Mouse (Mus musculus) hindbrain, embryonic 11.5 days (tissue): ENCODE data around the gene Fip1l1. TPM values are rescaled to one million over a fixed set of nuclear protein-coding genes. Genes with fewer than 3 reads are reported as not detected.

Experiments
- ATAC-seq: fragments of 200-750 bp; cut with Nextera tagmentation; 2 replicates; pipeline ENCODE4 v1.8.0; 2017; ENCODE audit warnings: mild to moderate bottlenecking, moderate TSS enrichment, moderate library complexity; ENCODE audit not compliant: low FRiP score
- DNase-seq: peaks from one replicate; pipeline ENCODE4 v3.0.0-alpha.2; 2015; ENCODE audit warnings: low spot score
- H3K27ac ChIP-seq: fragments of 300-500 bp; sonication (generic); 2 replicates; pipeline ENCODE4 v1.5.1; 2014; ENCODE audit warnings: mild to moderate bottlenecking, low read depth, low read length
- H3K27me3 ChIP-seq: fragments of 300-500 bp; sonication (generic); 2 replicates; pipeline ENCODE4 v1.6.1; 2014; ENCODE audit warnings: mild to moderate bottlenecking, low read length, moderate library complexity, mixed read lengths; ENCODE audit not compliant: control insufficient read depth, insufficient read depth
- H3K36me3 ChIP-seq: fragments of 300-500 bp; sonication (generic); 2 replicates; pipeline ENCODE4 v1.6.1; 2014; ENCODE audit warnings: mild to moderate bottlenecking, low read length, moderate library complexity, mixed read lengths; ENCODE audit not compliant: control insufficient read depth, insufficient read depth
- H3K4me1 ChIP-seq: fragments of 300-500 bp; sonication (generic); replicated peaks from 2 replicates; pipeline ENCODE4 v1.6.1; 2014; ENCODE audit warnings: low read length, mixed read lengths; ENCODE audit not compliant: control insufficient read depth, insufficient read depth
- H3K4me2 ChIP-seq: fragments of 300-500 bp; sonication (generic); replicated peaks from 2 replicates; pipeline ENCODE4 v1.6.1; 2014; ENCODE audit warnings: mild to moderate bottlenecking, low read depth, low read length
- H3K4me3 ChIP-seq: fragments of 300-500 bp; sonication (generic); 2 replicates; pipeline ENCODE4 v1.5.1; 2014; ENCODE audit warnings: low read depth, low read length
- H3K9ac ChIP-seq: fragments of 300-500 bp; sonication (generic); 2 replicates; pipeline ENCODE4 v1.6.1; 2014; ENCODE audit warnings: low read depth, low read length
- H3K9me3 ChIP-seq: fragments of 300-500 bp; sonication (generic); 2 replicates; pipeline ENCODE4 v1.6.1; 2016; ENCODE audit warnings: low read length; ENCODE audit not compliant: control insufficient read depth
- WGBS: fragments of 180-500 bp; shearing (Covaris S2); extraction: QIAGEN DNeasy Blood & Tissue Kit; methylation state at CpG from one replicate; pipeline ENCODE4 v1.1.7; 2014; 5-methylcytosine and 5-hydroxymethylcytosine counted together
- polyA plus RNA-seq: library from polyadenylated mRNA; unstranded; fragments of >200 nt; fragmentation: Nextera tagmentation; extraction: Ambion mirVana; gene quantifications from 2 replicates; pipeline ENCODE4 v1.2.1, GENCODE M21; 2014

The Fip1l1 gene
- 86.8 and 94.1 TPM in 2 replicates for polyA plus RNA-seq

DNA sequence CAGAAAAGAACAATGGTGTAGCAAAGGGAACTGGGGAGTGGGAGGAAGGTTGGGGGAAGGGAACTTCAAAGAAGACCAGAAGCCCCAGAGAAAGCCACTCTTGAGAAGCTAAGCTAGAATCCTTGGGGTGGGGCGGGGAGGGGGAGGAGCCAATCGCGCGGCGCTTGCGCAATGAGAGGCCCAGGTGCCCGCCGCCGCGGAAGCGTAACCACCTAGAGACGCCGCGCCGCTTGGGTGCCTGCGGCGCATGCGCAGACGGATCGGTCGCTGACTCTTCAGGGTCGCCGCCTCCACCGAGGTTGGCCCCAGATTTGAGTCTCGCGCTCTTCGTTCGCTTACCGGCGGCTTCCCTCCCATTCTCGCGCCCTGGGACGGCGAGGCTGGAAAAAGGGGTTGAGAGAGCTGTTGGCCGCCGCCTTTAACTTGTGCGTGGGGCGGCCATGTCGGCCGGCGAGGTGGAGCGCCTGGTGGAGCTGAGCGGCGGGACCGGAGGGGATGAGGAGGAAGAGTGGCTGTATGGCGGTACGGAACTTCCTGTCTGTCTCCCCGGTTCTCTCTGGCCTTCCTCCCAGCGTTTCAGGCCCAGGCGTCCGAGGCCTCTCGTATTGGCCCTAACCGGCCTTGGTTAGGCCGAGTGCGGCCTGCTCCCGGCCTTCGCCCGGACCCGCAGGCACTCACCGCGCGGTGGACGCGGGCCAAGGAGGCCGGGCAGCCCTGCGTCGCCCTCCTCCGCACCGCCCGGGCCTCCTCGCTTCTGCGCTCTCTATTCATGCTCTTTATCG is at the start of gene Fip1l1:
TSS of gene Fip1l1 (plus strand) at position 210 of the 782 bp plus-strand sequence.
- H3K9ac ChIP-seq = peak within 1 kb of the TSS; percentile 69
- no peaks in the 10 kb centered on the region for H3K9me3 ChIP-seq
- H3K27me3 ChIP-seq = no peaks in the 10 kb centered on the region
- H3K36me3 ChIP-seq = no peaks in the 10 kb centered on the region
- peak within 1 kb of the TSS; percentile 88 for H3K4me3 ChIP-seq
- WGBS = 1% methylated on average over 68 of the region's 73 CpGs
- peaks cover 5% of the 10 kb centered on the region; the same call in 1 of the 2 replicates for H3K4me1 ChIP-seq
- DNase-seq (peak; percentile 98), ATAC-seq (peak; percentile 91)
- H3K27ac ChIP-seq = peak within 1 kb of the TSS; percentile 91
- H3K4me2 ChIP-seq = peak within 1 kb of the TSS; percentile 55

DNA sequence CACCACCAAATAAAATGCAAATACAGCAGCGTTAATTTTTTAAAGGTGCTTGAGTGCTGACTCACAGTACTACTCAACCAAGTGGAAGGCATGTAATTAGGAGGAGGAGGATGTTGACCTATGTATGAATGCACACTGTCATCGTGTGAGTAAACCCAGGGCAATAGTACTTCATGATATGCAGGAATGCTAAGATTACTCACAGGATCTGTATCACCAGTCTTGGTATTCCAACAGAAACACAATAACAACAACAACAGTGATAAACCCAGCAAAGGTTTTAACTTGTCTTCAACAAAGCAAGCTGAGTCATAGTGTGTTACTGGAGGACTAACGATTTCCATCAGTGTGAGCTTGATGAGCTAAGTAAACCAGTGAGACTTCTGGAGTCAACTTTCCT is 42.5 kb upstream of the Fip1l1 start:
- no peaks in the 10 kb centered on the region for H3K36me3 ChIP-seq
- 91% methylated on average over 3 of the region's 3 CpGs for WGBS
- no peaks in the 10 kb centered on the region for H3K4me1 ChIP-seq

DNA sequence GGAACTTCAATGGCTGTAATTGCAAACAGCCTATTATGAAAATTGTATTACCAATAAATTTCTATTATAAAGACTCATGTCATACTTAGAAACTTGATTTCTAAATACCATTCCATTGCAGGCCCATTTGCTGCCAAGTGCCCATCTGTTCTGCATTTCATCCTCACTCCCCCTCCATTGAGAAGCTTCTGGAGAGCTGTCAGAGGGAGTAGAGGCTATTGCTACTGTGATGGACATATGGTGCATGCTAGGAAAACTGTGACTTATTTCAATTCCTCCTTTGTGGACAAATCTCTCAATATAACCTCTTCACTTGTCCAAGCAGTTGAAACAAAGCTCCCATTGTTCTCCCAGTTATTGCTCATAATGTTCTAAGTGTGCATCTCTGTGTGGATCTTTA is 23.6 kb upstream of the Fip1l1 start:
- DNase-seq (no peak), ATAC-seq (no peak)
- Histone ChIP-seq H3K4me3 (no peak overlapping the region), H3K27ac (no peak overlapping the region), H3K27me3 (no peaks in the 10 kb centered on the region), H3K4me1 (no peaks in the 10 kb centered on the region), H3K36me3 (no peaks in the 10 kb centered on the region), H3K4me2 (no peak overlapping the region), H3K9me3 (no peaks in the 10 kb centered on the region), H3K9ac (no peak overlapping the region)

More for the DNA sequence above, 42.5 kb upstream of the Fip1l1 start:
- H3K27ac ChIP-seq = no peak overlapping the region
- H3K9ac ChIP-seq = no peak overlapping the region
- H3K9me3 ChIP-seq = no peaks in the 10 kb centered on the region
- ATAC-seq (no peak), DNase-seq (no peak)
- no peak overlapping the region for H3K4me3 ChIP-seq
- no peaks in the 10 kb centered on the region for H3K27me3 ChIP-seq
- H3K4me2 ChIP-seq = no peak overlapping the region

DNA sequence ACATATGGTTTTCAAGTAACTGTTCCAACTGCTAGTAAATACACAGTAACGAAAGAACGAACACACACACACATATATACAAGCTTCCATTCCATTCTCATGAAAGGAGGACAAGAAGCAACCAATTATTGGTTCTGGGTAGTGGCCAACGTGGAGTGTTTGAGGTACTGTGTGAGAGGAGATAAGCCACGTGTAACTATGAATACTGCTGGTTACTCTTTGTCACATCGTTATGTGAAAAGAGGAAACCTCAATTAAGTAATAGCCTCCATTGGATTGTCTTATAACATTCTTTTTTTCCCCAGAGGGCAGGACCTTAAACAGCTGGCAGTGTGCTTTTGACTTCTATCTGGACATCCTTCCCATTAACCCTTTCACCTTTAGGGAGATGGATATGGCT is 8.2 kb upstream of the Fip1l1 start:
- Histone ChIP-seq H3K9ac (no peak overlapping the region), H3K4me1 (peaks cover 5% of the 10 kb centered on the region; the same call in 1 of the 2 replicates), H3K4me3 (no peak overlapping the region), H3K4me2 (no peak overlapping the region), H3K27ac (no peak overlapping the region), H3K27me3 (no peaks in the 10 kb centered on the region), H3K36me3 (no peaks in the 10 kb centered on the region), H3K9me3 (no peaks in the 10 kb centered on the region)
- no peak for ATAC-seq
- DNase-seq = no peak
- WGBS = 85% methylated on average over 5 of the region's 5 CpGs

DNA sequence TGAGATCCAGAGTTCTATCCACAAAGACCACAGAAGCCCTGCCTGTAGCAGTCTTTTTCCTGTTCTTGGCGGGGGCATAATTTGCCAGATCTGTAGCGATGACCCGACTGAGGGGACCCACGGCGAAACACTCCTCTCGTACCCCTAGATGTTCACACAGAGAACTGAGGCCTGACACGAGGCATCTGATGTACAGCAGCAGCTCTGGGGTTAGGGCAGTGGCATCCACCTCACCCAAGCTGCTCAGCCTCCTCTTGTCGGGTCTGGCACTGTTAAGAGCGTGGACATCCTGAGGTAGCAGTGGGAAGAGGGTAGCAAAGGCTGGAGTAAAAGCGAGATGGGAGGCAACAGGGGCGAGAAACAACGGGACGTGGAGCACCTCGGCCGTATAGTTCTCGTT is 4.5 kb upstream of the Fip1l1 start:
- H3K27me3 ChIP-seq = no peaks in the 10 kb centered on the region
- DNase-seq (no peak), ATAC-seq (no peak)
- H3K9ac ChIP-seq = peak overlapping the region; percentile 54
- peak overlapping the region; percentile 71 for H3K4me3 ChIP-seq
- WGBS = 28% methylated on average over 16 of the region's 16 CpGs
- H3K27ac ChIP-seq = no peak overlapping the region
- peaks cover 5% of the 10 kb centered on the region; the same call in 1 of the 2 replicates for H3K4me1 ChIP-seq
- peak overlapping the region; percentile 95 for H3K4me2 ChIP-seq
- no peaks in the 10 kb centered on the region for H3K36me3 ChIP-seq
- no peaks in the 10 kb centered on the region for H3K9me3 ChIP-seq

DNA sequence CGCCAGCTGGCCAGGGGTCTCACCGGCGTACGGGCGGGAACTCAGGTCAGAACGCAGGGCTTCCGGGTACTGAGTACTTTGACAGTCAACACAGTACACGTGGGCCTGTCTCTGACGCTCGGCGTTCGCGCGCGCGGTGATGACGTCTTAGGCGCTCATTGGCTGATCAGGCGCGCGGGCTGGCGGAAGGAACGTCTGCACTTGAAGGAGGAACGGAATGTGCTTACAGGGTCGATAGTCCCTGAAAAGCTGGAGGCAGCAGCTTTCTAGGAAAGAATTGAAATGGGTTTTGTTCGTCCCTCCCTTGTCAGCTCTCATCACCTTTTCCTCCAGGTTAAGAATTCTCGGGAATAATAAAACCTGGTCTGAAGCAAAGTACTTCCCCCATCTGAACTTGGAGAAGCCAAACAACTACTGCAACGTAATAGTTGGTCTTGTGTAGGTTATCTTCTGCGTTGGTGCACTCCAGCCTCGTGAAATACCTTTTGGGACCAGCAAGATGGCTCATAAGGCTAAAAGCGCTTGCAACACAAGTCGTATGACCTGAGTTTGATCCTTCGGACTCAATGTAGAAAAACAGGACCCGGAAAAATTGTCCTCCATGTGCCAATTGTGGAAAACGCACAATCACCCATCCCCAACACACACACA is 3.5 kb upstream of the Fip1l1 start, which contains the start of gene Scfd2:
TSS of gene Scfd2 (minus strand) at position 130 of the 651 bp plus-strand sequence.
- no peak within 1 kb of the TSS for H3K27ac ChIP-seq
- WGBS = 7% methylated on average over 35 of the region's 35 CpGs
- no peaks in the 10 kb centered on the region for H3K27me3 ChIP-seq
- no peaks in the 10 kb centered on the region for H3K36me3 ChIP-seq
- peak within 1 kb of the TSS; percentile 54 for H3K9ac ChIP-seq
- peak within 1 kb of the TSS; percentile 71 for H3K4me3 ChIP-seq
- ATAC-seq = peak; percentile 83
- peak within 1 kb of the TSS; percentile 95 for H3K4me2 ChIP-seq
- peak; percentile 99 for DNase-seq
- peaks cover 5% of the 10 kb centered on the region; the same call in 1 of the 2 replicates for H3K4me1 ChIP-seq
- no peaks in the 10 kb centered on the region for H3K9me3 ChIP-seq

DNA sequence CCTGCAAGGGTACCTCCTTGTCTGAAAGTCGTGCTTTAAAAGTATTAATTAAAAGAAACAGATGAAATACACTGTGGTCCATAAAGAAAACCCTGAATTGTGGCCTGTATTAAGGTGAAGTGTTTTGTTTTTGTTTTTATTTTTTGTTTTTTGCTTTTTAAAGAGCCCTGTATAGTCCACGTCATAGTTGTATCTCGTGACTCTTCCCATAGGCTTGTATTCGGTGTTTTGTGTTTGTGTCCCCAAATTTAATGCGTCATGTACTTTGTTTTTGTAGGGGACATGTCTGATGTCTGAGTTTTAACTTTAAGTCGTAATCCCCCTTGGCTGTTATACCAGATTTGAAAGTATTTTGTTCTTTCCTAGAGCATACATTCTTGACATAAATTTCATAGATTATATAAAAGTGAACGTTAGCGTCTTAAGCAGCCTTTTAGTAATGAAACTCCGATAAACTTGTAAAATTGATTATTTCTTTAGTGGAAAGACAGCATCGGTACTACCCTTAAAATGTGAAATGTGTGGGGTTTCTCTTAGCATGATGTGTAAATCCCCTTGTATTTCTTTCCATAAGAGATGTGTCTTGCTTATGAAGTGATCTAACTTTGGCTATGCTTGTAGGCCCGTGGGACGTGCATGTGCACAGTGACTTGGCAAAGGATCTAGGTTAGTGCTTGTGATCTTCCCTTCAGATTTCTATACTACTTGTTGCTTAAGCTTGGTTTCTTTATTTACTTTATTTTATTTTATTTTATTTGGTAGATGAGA is 1.1 kb downstream of the Fip1l1 start:
- Histone ChIP-seq H3K27ac (no peak overlapping the region), H3K9ac (peak overlapping the region; percentile 69), H3K36me3 (no peaks in the 10 kb centered on the region), H3K4me2 (peak overlapping the region; percentile 55), H3K9me3 (no peaks in the 10 kb centered on the region), H3K4me3 (peak overlapping the region; percentile 88), H3K4me1 (no peaks in the 10 kb centered on the region; the same call in 1 of the 2 replicates), H3K27me3 (no peaks in the 10 kb centered on the region)
- DNase-seq (no peak), ATAC-seq (no peak)
- WGBS = 54% methylated on average over 12 of the region's 12 CpGs

DNA sequence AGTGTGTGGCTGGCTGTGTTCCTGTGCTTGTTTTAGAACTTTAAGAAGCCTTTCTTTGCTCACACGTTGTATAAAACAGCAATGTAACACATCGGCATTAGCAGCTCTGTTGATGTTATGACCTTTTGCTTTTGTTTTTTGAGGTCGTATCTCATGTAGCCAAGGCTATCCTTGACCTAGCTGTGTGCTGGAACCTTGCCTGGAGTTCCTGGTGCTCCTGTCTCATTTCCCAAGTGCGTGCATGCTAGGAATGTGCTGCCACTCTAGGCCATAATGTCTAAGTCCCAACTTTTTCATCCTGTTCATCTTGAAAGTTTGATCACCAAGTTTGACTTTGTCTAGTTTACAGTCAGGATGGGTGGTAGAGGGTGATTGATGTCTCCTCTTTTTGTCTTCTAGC is 10.4 kb downstream of the Fip1l1 start:
- Histone ChIP-seq H3K36me3 (peaks cover 2% of the 10 kb centered on the region; the same call in 1 of the 2 replicates), H3K9ac (no peak overlapping the region), H3K27ac (no peak overlapping the region), H3K27me3 (no peaks in the 10 kb centered on the region), H3K4me1 (no peaks in the 10 kb centered on the region), H3K9me3 (no peaks in the 10 kb centered on the region), H3K4me3 (no peak overlapping the region), H3K4me2 (no peak overlapping the region)
- WGBS = 92% methylated on average over 4 of the region's 4 CpGs
- ATAC-seq (no peak), DNase-seq (no peak)
